Mouse (Mus musculus) MEL (cell line): ENCODE measurements around the gene Shh. TPM values are rescaled to one million over a fixed set of nuclear protein-coding genes. Genes with fewer than 3 reads are reported as not detected.

ENCODE experiments used
- DNase-seq: peaks from one replicate; pipeline ENCODE4 v3.0.0; 2011; ENCODE audit warnings: low read depth, low spot score
- H3K27ac ChIP-seq: 2 replicates; pipeline ENCODE4 v1.5.1; 2012; ENCODE audit warnings: low read depth, mild to moderate bottlenecking, control low read depth, low read length, moderate library complexity; ENCODE audit not compliant: control insufficient read depth
- H3K27me3 ChIP-seq, 2 experiments: fragments of 150-350 bp in 1 of 2; sonication (generic) in 1 of 2; 2 replicates each; pipeline ENCODE4 v1.6.1; 2012; ENCODE audit warnings: low read length in 2 of 2, mild to moderate bottlenecking in 2 of 2, improper control_type of control experiment in 1 of 2, moderate library complexity in 1 of 2; ENCODE audit not compliant: insufficient read depth in 2 of 2, control insufficient read depth in 1 of 2
- H3K36me3 ChIP-seq, 2 experiments: 2 replicates each; pipeline ENCODE4 v1.6.1; 2012 to 2014; ENCODE audit warnings: low read length in 2 of 2, improper control_type of control experiment in 1 of 2, inconsistent platforms in 1 of 2, mild to moderate bottlenecking in 1 of 2; ENCODE audit not compliant: insufficient read depth in 2 of 2, control insufficient read depth in 1 of 2
- H3K4me1 ChIP-seq, 2 experiments: fragments of 150-350 bp in 1 of 2; sonication (generic) in 1 of 2; 2 replicates each; pipeline ENCODE4 v1.6.1; 2012; ENCODE audit warnings: low read length in 2 of 2, improper control_type of control experiment in 1 of 2, mild to moderate bottlenecking in 1 of 2; ENCODE audit not compliant: insufficient read depth in 2 of 2, control insufficient read depth in 1 of 2
- H3K4me3 ChIP-seq, 2 experiments: fragments of 150-350 bp in 1 of 2; sonication (generic) in 1 of 2; 2 replicates each; pipeline ENCODE4 v1.5.1; 2012; ENCODE audit warnings: low read depth in 2 of 2, low read length in 2 of 2, mild to moderate bottlenecking in 2 of 2, moderate library complexity in 2 of 2, control low read depth in 1 of 2, improper control_type of control experiment in 1 of 2; ENCODE audit not compliant: control insufficient read depth in 1 of 2, insufficient read depth in 1 of 2
- H3K79me2 ChIP-seq: 2 replicates; pipeline ENCODE4 v1.6.1; 2012; ENCODE audit warnings: mild to moderate bottlenecking, low read length, moderate library complexity; ENCODE audit not compliant: control insufficient read depth, poor library complexity, insufficient read depth
- H3K9ac ChIP-seq: 2 replicates; pipeline ENCODE4 v1.6.1; 2012; ENCODE audit warnings: low read depth, mild to moderate bottlenecking, control low read depth, low read length, moderate library complexity; ENCODE audit not compliant: control insufficient read depth, poor library complexity, severe bottlenecking
- H3K9me3 ChIP-seq: fragments of 150-350 bp; sonication (generic); replicated peaks from 2 replicates; pipeline ENCODE4 v1.6.1; 2012; ENCODE audit warnings: mild to moderate bottlenecking, low read length, improper control_type of control experiment, moderate library complexity; ENCODE audit not compliant: insufficient read depth
- CHD1 ChIP-seq: IDR thresholded peaks from 2 replicates; pipeline ENCODE4 v1.6.1; 2012; ENCODE audit warnings: low read depth, mild to moderate bottlenecking, inconsistent platforms, low read length, improper control_type of control experiment
- CHD2 ChIP-seq: IDR thresholded peaks from 2 replicates; pipeline ENCODE4 v1.6.1; 2011; ENCODE audit warnings: low read length, improper control_type of control experiment
- CTCF ChIP-seq, 3 experiments: IDR thresholded peaks in 2 of 3; conservative IDR thresholded peaks in 1 of 3; 2 replicates each; pipeline ENCODE4 v1.5.1; 2011 to 2012; ENCODE audit warnings: low read length in 3 of 3, low read depth in 2 of 3, mild to moderate bottlenecking in 2 of 3, improper control_type of control experiment in 1 of 3, inconsistent platforms in 1 of 3, mixed read lengths in 1 of 3, moderate library complexity in 1 of 3; ENCODE audit not compliant: control insufficient read depth in 1 of 3, insufficient read depth in 1 of 3, poor library complexity in 1 of 3, severe bottlenecking in 1 of 3
- EP300 ChIP-seq, 2 experiments: IDR thresholded peaks; 2 replicates each; pipeline ENCODE4 v1.6.1; 2011; ENCODE audit warnings: improper control_type of control experiment in 2 of 2, low read length in 2 of 2, low read depth in 1 of 2, mild to moderate bottlenecking in 1 of 2
- GABPA ChIP-seq: IDR thresholded peaks from 2 replicates; pipeline ENCODE4 v1.6.1; 2012; ENCODE audit warnings: low read depth, mild to moderate bottlenecking, inconsistent platforms, low read length, improper control_type of control experiment, moderate library complexity
- HCFC1 ChIP-seq: IDR thresholded peaks from 2 replicates; pipeline ENCODE4 v1.6.1; 2012; ENCODE audit warnings: low read depth, mild to moderate bottlenecking, inconsistent platforms, low read length, improper control_type of control experiment, moderate library complexity
- JUND ChIP-seq: IDR thresholded peaks from 2 replicates; pipeline ENCODE4 v1.6.1; 2011; ENCODE audit warnings: low read depth, mild to moderate bottlenecking, improper control_type of control experiment, low read length
- MAFK ChIP-seq: IDR thresholded peaks from 2 replicates; pipeline ENCODE4 v1.6.1; 2011; ENCODE audit warnings: low read depth, mild to moderate bottlenecking, low read length, improper control_type of control experiment, borderline replicate concordance
- MXI1 ChIP-seq: IDR thresholded peaks from 2 replicates; pipeline ENCODE4 v1.6.1; 2011; ENCODE audit warnings: mild to moderate bottlenecking, low read depth, low read length, improper control_type of control experiment
- MYB ChIP-seq: IDR thresholded peaks from 2 replicates; pipeline ENCODE4 v1.6.1; 2011; ENCODE audit warnings: mild to moderate bottlenecking, low read depth, low read length, improper control_type of control experiment
- NELFE ChIP-seq: IDR thresholded peaks from 2 replicates; pipeline ENCODE4 v1.6.1; 2011; ENCODE audit warnings: low read depth, low read length, improper control_type of control experiment
- NRF1 ChIP-seq: IDR thresholded peaks from 2 replicates; pipeline ENCODE4 v1.6.1; 2014; ENCODE audit warnings: low read depth, mild to moderate bottlenecking, inconsistent platforms, low read length, improper control_type of control experiment, moderate library complexity; ENCODE audit not compliant: poor library complexity, insufficient read depth, severe bottlenecking
- POLR2A ChIP-seq, 2 experiments: IDR thresholded peaks; 2 replicates each; pipeline ENCODE4 v1.6.1; 2011 to 2012; ENCODE audit warnings: low read length in 2 of 2, mild to moderate bottlenecking in 2 of 2, control low read depth in 1 of 2, improper control_type of control experiment in 1 of 2, low read depth in 1 of 2, moderate library complexity in 1 of 2; ENCODE audit not compliant: control insufficient read depth in 1 of 2, insufficient read depth in 1 of 2, poor library complexity in 1 of 2
- POLR2AphosphoS2 ChIP-seq: IDR thresholded peaks from 2 replicates; pipeline ENCODE4 v1.6.1; 2011; ENCODE audit warnings: low read length, improper control_type of control experiment
- POLR2AphosphoS5 ChIP-seq: IDR thresholded peaks from 2 replicates; pipeline ENCODE4 v1.6.1; 2012; ENCODE audit warnings: low read depth, borderline replicate concordance, mild to moderate bottlenecking, inconsistent platforms, low read length, moderate library complexity, mixed read lengths
- RCOR1 ChIP-seq: IDR thresholded peaks from 2 replicates; pipeline ENCODE4 v1.6.1; 2012; ENCODE audit warnings: low read depth, mild to moderate bottlenecking, inconsistent platforms, low read length, improper control_type of control experiment
- TBP ChIP-seq: IDR thresholded peaks from 2 replicates; pipeline ENCODE4 v1.8.0; 2011; ENCODE audit warnings: low read depth, low read length, improper control_type of control experiment
- TCF12 ChIP-seq: IDR thresholded peaks from 2 replicates; pipeline ENCODE4 v1.6.1; 2014; ENCODE audit warnings: low read depth, mild to moderate bottlenecking, inconsistent platforms, low read length, improper control_type of control experiment, moderate library complexity
- UBTF ChIP-seq: IDR thresholded peaks from 2 replicates; pipeline ENCODE4 v1.6.1; 2012; ENCODE audit warnings: low read depth, mild to moderate bottlenecking, inconsistent platforms, low read length, improper control_type of control experiment, moderate library complexity, borderline replicate concordance; ENCODE audit not compliant: insufficient read depth
- USF1 ChIP-seq: IDR thresholded peaks from 2 replicates; pipeline ENCODE4 v1.6.1; 2014; ENCODE audit warnings: low read depth, mild to moderate bottlenecking, inconsistent platforms, low read length, improper control_type of control experiment, moderate library complexity
- USF2 ChIP-seq, 2 experiments: IDR thresholded peaks; 2 replicates each; pipeline ENCODE4 v1.6.1; 2011 to 2012; ENCODE audit warnings: improper control_type of control experiment in 2 of 2, low read length in 2 of 2, borderline replicate concordance in 1 of 2, inconsistent platforms in 1 of 2, low read depth in 1 of 2, mild to moderate bottlenecking in 1 of 2; ENCODE audit not compliant: insufficient read depth in 1 of 2
- ZC3H11A ChIP-seq: IDR thresholded peaks from 2 replicates; pipeline ENCODE4 v1.6.1; 2012; ENCODE audit warnings: low read depth, mild to moderate bottlenecking, inconsistent platforms, low read length, improper control_type of control experiment
- ZKSCAN1 ChIP-seq: IDR thresholded peaks from 2 replicates; pipeline ENCODE4 v1.6.1; 2012; ENCODE audit warnings: low read depth, mild to moderate bottlenecking, inconsistent platforms, low read length, improper control_type of control experiment, moderate library complexity
- ZNF384 ChIP-seq: IDR thresholded peaks from 2 replicates; pipeline ENCODE4 v1.6.1; 2012; ENCODE audit warnings: low read depth, mild to moderate bottlenecking, inconsistent platforms, low read length, improper control_type of control experiment
- polyA plus RNA-seq, 2 experiments: library from polyadenylated mRNA; stranded (reverse) in 1 of 2; unstranded in 1 of 2; fragments of >175 nt in 1 of 2; fragments of >200 nt in 1 of 2; gene quantifications; 2 replicates each; pipeline versions ENCODE4 v1.2.1 to v1.2.4; 2012; ENCODE audit warnings: low replicate concordance in 2 of 2, low read depth in 1 of 2; ENCODE audit not compliant: insufficient read length in 2 of 2, insufficient read depth in 1 of 2, missing spikeins in 1 of 2
- total RNA-seq: library from RNA; depleted of rRNA; stranded (reverse); fragments of 300-350 nt; gene quantifications from 2 replicates; pipeline ENCODE4 v1.2.3, GENCODE M21; 2012

Shh gene
- total and polyA plus RNA-seq, 3 experiments, result not detected

- H3K9me3 ChIP-seq, result no peaks in the 10 kb centered on the region
- TF ChIP-seq NRF1, result no peak
- TF ChIP-seq CHD1, result no peak
- no peak for TF ChIP-seq ZNF384
- no peak for TF ChIP-seq CHD2
- TF ChIP-seq GABPA, result no peak
- TF ChIP-seq POLR2AphosphoS5, result no peak
- TF ChIP-seq, all 39 proteins: peak for 0
- DNase-seq, result no peak
- H3K36me3 ChIP-seq, result no peaks in the 10 kb centered on the region
- H3K27ac ChIP-seq, result no peak overlapping the region
- no peaks in the 10 kb centered on the region for H3K4me1 ChIP-seq
- no peak overlapping the region for H3K9ac ChIP-seq
- H3K4me3 ChIP-seq, result no peak overlapping the region
- H3K27me3 ChIP-seq, result no peaks in the 10 kb centered on the region
- H3K79me2 ChIP-seq, result no peaks in the 10 kb centered on the region
These were observed 14.7 kb upstream of the Shh start for GRCm38 (mm10) chr5:28481730-28482129.

DNA sequence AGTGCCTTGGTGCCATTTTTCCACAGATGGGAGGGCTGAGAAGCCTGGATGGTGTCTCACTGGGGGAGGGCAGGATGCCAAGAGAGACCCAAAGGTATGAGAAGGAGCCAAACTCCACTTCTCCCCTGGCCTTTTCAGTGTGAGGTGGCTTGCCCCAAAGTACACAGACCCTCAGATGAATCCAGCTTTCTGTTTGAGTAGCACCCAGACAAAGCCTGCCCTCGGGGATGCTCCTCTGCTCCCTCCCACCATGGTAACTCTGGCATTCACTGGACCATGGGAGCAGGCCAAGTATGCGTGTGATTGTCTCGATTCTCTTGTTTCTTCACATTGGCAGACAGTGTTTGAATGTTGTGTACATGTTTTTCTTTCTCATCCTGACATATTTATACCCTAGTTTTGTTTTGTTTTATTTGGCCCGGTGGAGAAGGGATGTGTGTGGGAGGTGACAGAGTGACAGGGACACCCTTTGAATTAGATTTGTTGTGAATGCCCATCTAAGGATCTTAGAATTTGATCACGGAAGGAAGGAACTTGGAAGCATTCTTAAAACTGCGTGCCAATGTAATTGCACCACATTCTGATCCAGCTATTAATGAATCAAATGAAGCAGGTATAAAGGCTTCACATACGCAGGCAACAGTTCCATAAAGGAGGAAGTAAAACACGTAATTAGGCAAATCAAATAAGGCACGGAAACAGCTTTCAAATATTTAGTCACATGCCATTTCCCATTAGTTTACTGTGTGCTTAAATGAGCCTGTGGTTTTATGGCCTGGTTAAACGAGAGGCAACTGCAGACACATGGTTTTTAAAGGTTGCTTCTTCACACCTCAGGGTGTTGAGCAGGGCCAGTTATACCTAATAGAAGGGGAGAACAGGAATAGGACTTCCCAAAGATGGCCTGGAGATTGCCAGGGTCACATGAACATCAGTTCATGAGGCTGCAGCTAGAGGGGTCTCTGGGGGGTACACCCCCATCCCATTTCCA, 9.6 kb upstream of the Shh start:
- H3K9me3 ChIP-seq, result no peaks in the 10 kb centered on the region
- no peaks in the 10 kb centered on the region for H3K4me1 ChIP-seq
- H3K4me3 ChIP-seq, result no peak overlapping the region
- no peaks in the 10 kb centered on the region for H3K79me2 ChIP-seq
- no peaks in the 10 kb centered on the region for H3K27me3 ChIP-seq
- no peak for TF ChIP-seq TCF12
- TF ChIP-seq MAFK, result no peak
- no peak for TF ChIP-seq ZKSCAN1
- no peaks in the 10 kb centered on the region for H3K36me3 ChIP-seq
- no peak overlapping the region for H3K9ac ChIP-seq
- H3K27ac ChIP-seq, result no peak overlapping the region
- no peak for DNase-seq

DNA sequence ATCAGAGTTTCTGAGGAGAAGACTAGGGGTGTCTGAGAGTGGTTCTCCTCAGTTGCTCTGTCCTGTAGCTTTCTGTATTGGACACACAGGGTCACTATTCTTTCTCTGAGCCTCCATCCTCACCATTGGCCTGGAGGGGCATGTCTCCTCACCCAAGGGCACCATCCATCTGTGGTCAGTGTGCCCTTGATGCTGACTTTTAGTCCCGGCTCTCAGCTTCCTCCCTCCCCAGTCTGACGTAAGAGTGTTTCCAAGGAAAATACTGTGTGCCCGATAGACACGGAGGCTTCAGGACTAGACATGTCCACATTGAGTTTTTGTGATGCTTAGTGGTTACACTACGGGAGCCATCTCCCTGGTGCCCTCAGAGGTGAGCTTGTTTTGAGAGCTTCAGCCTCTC, 6.5 kb upstream of the Shh start:
- Histone ChIP-seq H3K4me3 (no peak overlapping the region), H3K4me1 (no peaks in the 10 kb centered on the region), H3K9ac (no peak overlapping the region), H3K27ac (no peak overlapping the region), H3K27me3 (no peaks in the 10 kb centered on the region), H3K36me3 (no peaks in the 10 kb centered on the region), H3K9me3 (no peaks in the 10 kb centered on the region), H3K79me2 (no peaks in the 10 kb centered on the region)
- DNase-seq, result no peak
- TF ChIP-seq RCOR1, result no peak
- TF ChIP-seq MYB, result no peak
- TF ChIP-seq JUND, result no peak
- no peak for TF ChIP-seq CTCF (IDR thresholded peaks at IDR 0.05 in 2 of 3, conservative IDR thresholded peaks at IDR 0.05 in 1 of 3; ENCODE audit: control insufficient read depth in 1 of 3, insufficient read depth in 1 of 3, low read depth in 2 of 3, low read length in 3 of 3, poor library complexity in 1 of 3, severe bottlenecking in 1 of 3)
- no peak for TF ChIP-seq GABPA
- no peak for TF ChIP-seq ZC3H11A
- no peak for TF ChIP-seq POLR2AphosphoS5
- no peak for TF ChIP-seq UBTF
- TF ChIP-seq USF1, result no peak
- TF ChIP-seq USF2 (IDR thresholded peaks at IDR 0.05; ENCODE audit: borderline replicate concordance in 1 of 2, insufficient read depth in 1 of 2, low read depth in 1 of 2, low read length in 2 of 2), result no peak
- no peak for TF ChIP-seq HCFC1
- TF ChIP-seq TCF12, result no peak
- no peak for TF ChIP-seq POLR2AphosphoS2
- TF ChIP-seq MXI1, result no peak
- no peak for TF ChIP-seq EP300 (IDR thresholded peaks at IDR 0.05; ENCODE audit: low read depth in 1 of 2, low read length in 2 of 2)
- TF ChIP-seq TBP, result no peak
- TF ChIP-seq NELFE, result no peak
- no peak for TF ChIP-seq POLR2A (IDR thresholded peaks at IDR 0.05; ENCODE audit: control insufficient read depth in 1 of 2, insufficient read depth in 1 of 2, low read depth in 1 of 2, low read length in 2 of 2, poor library complexity in 1 of 2)
